Mouse (Mus musculus): ENCODE results near the gene Arrdc4. TPM values are rescaled to one million over a fixed set of nuclear protein-coding genes. Genes with fewer than 3 reads are reported as not detected.
A peak's percentile ranks its signal among the peaks of the same experiment; 100 is the strongest.

Arrdc4 gene
- polyA plus RNA-seq, 1 experiment from 2014 or later = 21.3 TPM

GRCm38 (mm10) chr7:68759148-68759724 lies 10.2 kb upstream of the Arrdc4 start:
- H3K9me3 ChIP-seq (ENCODE audit: low read depth, low read length) = no peaks in the 10 kb centered on the region
- no peak overlapping the region for H3K27ac ChIP-seq (ENCODE audit: low read depth)
- TF ChIP-seq CTCF (IDR thresholded peaks at IDR 0.05; ENCODE audit: low read depth) = no peak
- ATAC-seq (ENCODE audit: insufficient read depth) (no peak), DNase-seq (no peak)
- no peaks in the 10 kb centered on the region for H3K36me3 ChIP-seq (ENCODE audit: insufficient read depth)
- no peaks in the 10 kb centered on the region for H3K4me1 ChIP-seq (ENCODE audit: insufficient read depth)
- H3K4me2 ChIP-seq = no peak overlapping the region
- H3K27me3 ChIP-seq (ENCODE audit: insufficient read depth, low read length) = no peaks in the 10 kb centered on the region
- H3K9ac ChIP-seq = no peak overlapping the region
- H3K4me3 ChIP-seq (ENCODE audit: low read depth, low read length) = no peak overlapping the region
- 63% methylated on average over 6 of the region's 6 CpGs for WGBS

- H3K36me3 ChIP-seq (ENCODE audit: insufficient read depth) = no peaks in the 10 kb centered on the region
- no peak overlapping the region for H3K27ac ChIP-seq (ENCODE audit: low read depth)
- H3K27me3 ChIP-seq (ENCODE audit: insufficient read depth, low read length) = no peaks in the 10 kb centered on the region
- H3K4me2 ChIP-seq = no peak overlapping the region
- DNase-seq (no peak), ATAC-seq (ENCODE audit: insufficient read depth) (no peak)
- H3K9ac ChIP-seq = no peak overlapping the region
- TF ChIP-seq CTCF (IDR thresholded peaks at IDR 0.05; ENCODE audit: low read depth) = no peak
- 75% methylated on average over 6 of the region's 6 CpGs for WGBS
- no peaks in the 10 kb centered on the region for H3K9me3 ChIP-seq (ENCODE audit: low read depth, low read length)
- no peaks in the 10 kb centered on the region for H3K4me1 ChIP-seq (ENCODE audit: insufficient read depth)
- no peak overlapping the region for H3K4me3 ChIP-seq (ENCODE audit: low read depth, low read length)
Observed at GRCm38 (mm10) chr7:68756656-68757204, 7.7 kb upstream of the Arrdc4 start.

GRCm38 (mm10) chr7:68749919-68750318 lies 878 bp upstream of the Arrdc4 start:
- Histone ChIP-seq H3K4me1 (ENCODE audit: insufficient read depth) (peaks cover 3% of the 10 kb centered on the region; the same call in 1 of the 2 replicates), H3K9me3 (ENCODE audit: low read depth, low read length) (no peaks in the 10 kb centered on the region), H3K4me2 (peak overlapping the region; percentile 91), H3K27me3 (ENCODE audit: insufficient read depth, low read length) (no peaks in the 10 kb centered on the region), H3K9ac (no peak overlapping the region), H3K36me3 (ENCODE audit: insufficient read depth) (no peaks in the 10 kb centered on the region), H3K27ac (ENCODE audit: low read depth) (no peak overlapping the region), H3K4me3 (ENCODE audit: low read depth, low read length) (no peak overlapping the region)
- DNase-seq (no peak), ATAC-seq (ENCODE audit: insufficient read depth) (no peak)
- WGBS = 64% methylated on average over 8 of the region's 8 CpGs
- no peak for TF ChIP-seq CTCF (IDR thresholded peaks at IDR 0.05; ENCODE audit: low read depth)

- Histone ChIP-seq H3K36me3 (ENCODE audit: insufficient read depth) (peaks cover 15% of the 10 kb centered on the region), H3K4me2 (peak overlapping the region; percentile 91), H3K9me3 (ENCODE audit: low read depth, low read length) (no peaks in the 10 kb centered on the region), H3K9ac (peak overlapping the region; percentile 77), H3K27me3 (ENCODE audit: insufficient read depth, low read length) (no peaks in the 10 kb centered on the region), H3K27ac (ENCODE audit: low read depth) (peak overlapping the region; percentile 75), H3K4me3 (ENCODE audit: low read depth, low read length) (peak overlapping the region; percentile 78), H3K4me1 (ENCODE audit: insufficient read depth) (peaks cover 3% of the 10 kb centered on the region; the same call in 1 of the 2 replicates)
- TF ChIP-seq CTCF (IDR thresholded peaks at IDR 0.05; ENCODE audit: low read depth) = no peak
- 9% methylated on average over 8 of the region's 8 CpGs for WGBS
- DNase-seq = peak; percentile 64
- ATAC-seq (ENCODE audit: insufficient read depth) = no peak
Observed at GRCm38 (mm10) chr7:68748361-68748760, 680 bp downstream of the Arrdc4 start.

- Histone ChIP-seq H3K4me3 (ENCODE audit: low read depth, low read length) (no peak overlapping the region), H3K9ac (no peak overlapping the region), H3K27ac (ENCODE audit: low read depth) (no peak overlapping the region), H3K4me2 (no peak overlapping the region), H3K36me3 (ENCODE audit: insufficient read depth) (peaks cover 50% of the 10 kb centered on the region), H3K9me3 (ENCODE audit: low read depth, low read length) (no peaks in the 10 kb centered on the region), H3K27me3 (ENCODE audit: insufficient read depth, low read length) (no peaks in the 10 kb centered on the region), H3K4me1 (ENCODE audit: insufficient read depth) (peaks cover 3% of the 10 kb centered on the region; the same call in 1 of the 2 replicates)
- DNase-seq (no peak), ATAC-seq (ENCODE audit: insufficient read depth) (no peak)
- no peak for TF ChIP-seq CTCF (IDR thresholded peaks at IDR 0.05; ENCODE audit: low read depth)
- 86% methylated on average over 9 of the region's 9 CpGs for WGBS
Observed at GRCm38 (mm10) chr7:68744616-68745015, 4.4 kb downstream of the Arrdc4 start.

GRCm38 (mm10) chr7:68744206-68744605 lies 4.8 kb downstream of the Arrdc4 start:
- TF ChIP-seq CTCF (IDR thresholded peaks at IDR 0.05; ENCODE audit: low read depth) = no peak
- Histone ChIP-seq H3K27me3 (ENCODE audit: insufficient read depth, low read length) (no peaks in the 10 kb centered on the region), H3K4me3 (ENCODE audit: low read depth, low read length) (no peak overlapping the region), H3K4me2 (no peak overlapping the region), H3K4me1 (ENCODE audit: insufficient read depth) (peaks cover 3% of the 10 kb centered on the region; the same call in 1 of the 2 replicates), H3K9me3 (ENCODE audit: low read depth, low read length) (no peaks in the 10 kb centered on the region), H3K36me3 (ENCODE audit: insufficient read depth) (peaks cover 54% of the 10 kb centered on the region), H3K27ac (ENCODE audit: low read depth) (no peak overlapping the region), H3K9ac (no peak overlapping the region)
- DNase-seq = no peak
- no peak for ATAC-seq (ENCODE audit: insufficient read depth)
- 93% methylated on average over 2 of the region's 2 CpGs for WGBS

GRCm38 (mm10) chr7:68740763-68741162 lies 8.3 kb downstream of the Arrdc4 start:
- WGBS = 85% methylated on average over 6 of the region's 6 CpGs
- H3K36me3 ChIP-seq (ENCODE audit: insufficient read depth) = peaks cover 64% of the 10 kb centered on the region
- H3K27ac ChIP-seq (ENCODE audit: low read depth) = no peak overlapping the region
- H3K4me3 ChIP-seq (ENCODE audit: low read depth, low read length) = no peak overlapping the region
- DNase-seq (no peak), ATAC-seq (ENCODE audit: insufficient read depth) (no peak)
- H3K4me2 ChIP-seq = no peak overlapping the region
- no peaks in the 10 kb centered on the region for H3K27me3 ChIP-seq (ENCODE audit: insufficient read depth, low read length)
- no peak for TF ChIP-seq CTCF (IDR thresholded peaks at IDR 0.05; ENCODE audit: low read depth)
- no peaks in the 10 kb centered on the region for H3K9me3 ChIP-seq (ENCODE audit: low read depth, low read length)
- no peaks in the 10 kb centered on the region for H3K4me1 ChIP-seq (ENCODE audit: insufficient read depth)
- H3K9ac ChIP-seq = no peak overlapping the region
